Mouse (Mus musculus) adrenal gland, postnatal 25 days (tissue): Measurements from ENCODE around the gene Cdc42ep4. TPM values are rescaled to one million over a fixed set of nuclear protein-coding genes. Genes with fewer than 3 reads are reported as not detected.
A peak's percentile ranks its signal among the peaks of the same experiment; 100 is the strongest.

Experiments
- DNase-seq: peaks from one replicate; pipeline ENCODE4 v3.0.0; 2021; ENCODE audit warnings: mixed read lengths
- total RNA-seq: library from RNA; stranded (reverse); gene quantifications from 2 replicates; pipeline ENCODE4 v1.2.3, GENCODE M21; 2021

The Cdc42ep4 gene
- total RNA-seq, 1 experiment from 2014 or later = 133 TPM

DNA sequence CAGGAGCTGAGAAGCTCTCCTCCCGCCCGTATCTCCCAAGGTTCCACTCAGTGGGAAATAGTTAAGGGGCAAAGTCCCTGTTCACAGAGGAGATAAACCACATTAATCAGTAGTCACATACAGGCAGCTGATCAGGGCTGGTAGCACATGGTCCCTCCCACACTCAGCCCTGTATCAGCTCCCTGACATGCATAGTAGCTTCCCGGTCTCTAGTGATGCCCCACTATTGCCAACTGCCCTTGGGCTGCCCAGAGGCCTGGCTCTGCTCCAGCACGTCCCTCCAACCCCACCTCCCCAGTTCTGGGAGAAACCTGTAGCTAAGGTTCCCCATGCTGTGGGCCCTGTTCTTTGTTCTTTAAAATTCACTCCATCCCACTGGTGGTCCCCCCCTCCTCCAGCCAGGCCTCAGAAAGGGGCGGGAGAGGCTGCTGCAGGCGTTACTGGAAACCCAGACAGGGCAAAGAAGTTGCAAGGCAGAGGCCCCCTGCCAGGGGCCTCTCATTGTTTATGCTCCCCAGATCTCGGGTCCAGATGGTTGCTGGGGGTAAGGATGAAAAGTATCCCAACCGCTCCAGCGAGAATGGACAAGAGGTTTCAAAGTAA lies 1.8 kb downstream of the Cdc42ep4 start:
- DNase-seq = peak; percentile 53

DNA sequence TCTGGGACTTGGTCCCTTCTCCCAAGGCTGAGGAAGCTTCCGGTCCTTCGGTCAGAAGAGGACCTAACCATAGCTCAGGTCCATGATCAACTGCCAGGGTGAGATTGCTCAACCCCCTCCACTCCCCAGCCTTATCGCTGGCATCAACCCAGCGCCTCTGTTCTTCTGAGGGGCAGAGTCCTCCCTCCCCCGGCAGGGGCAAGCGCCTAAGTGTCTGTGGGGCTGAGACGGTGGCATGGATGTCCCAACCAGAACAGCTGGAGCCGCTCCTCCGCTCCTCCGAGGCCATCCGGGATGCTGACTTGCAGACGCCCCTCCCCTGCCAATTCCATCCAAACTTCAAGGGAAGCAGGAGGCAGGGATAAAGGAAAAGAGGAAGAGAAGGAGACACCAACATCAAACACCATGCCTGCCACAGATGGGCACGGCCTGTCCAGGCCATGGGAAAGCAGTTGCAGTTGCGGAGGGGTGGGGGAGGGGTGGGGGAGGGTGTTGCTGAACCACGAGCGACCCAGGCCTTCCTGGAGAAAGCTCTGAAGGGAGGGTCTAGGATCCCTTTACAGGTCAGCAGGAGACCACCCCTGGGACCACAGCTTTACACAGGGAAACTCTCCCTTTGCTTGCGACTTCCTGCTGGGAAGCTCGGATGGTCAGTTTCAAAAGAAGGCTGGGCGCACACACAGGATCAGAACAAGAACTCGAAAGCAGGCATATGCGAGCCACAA lies 2.7 kb downstream of the Cdc42ep4 start:
- peak; percentile 66 for DNase-seq

DNA sequence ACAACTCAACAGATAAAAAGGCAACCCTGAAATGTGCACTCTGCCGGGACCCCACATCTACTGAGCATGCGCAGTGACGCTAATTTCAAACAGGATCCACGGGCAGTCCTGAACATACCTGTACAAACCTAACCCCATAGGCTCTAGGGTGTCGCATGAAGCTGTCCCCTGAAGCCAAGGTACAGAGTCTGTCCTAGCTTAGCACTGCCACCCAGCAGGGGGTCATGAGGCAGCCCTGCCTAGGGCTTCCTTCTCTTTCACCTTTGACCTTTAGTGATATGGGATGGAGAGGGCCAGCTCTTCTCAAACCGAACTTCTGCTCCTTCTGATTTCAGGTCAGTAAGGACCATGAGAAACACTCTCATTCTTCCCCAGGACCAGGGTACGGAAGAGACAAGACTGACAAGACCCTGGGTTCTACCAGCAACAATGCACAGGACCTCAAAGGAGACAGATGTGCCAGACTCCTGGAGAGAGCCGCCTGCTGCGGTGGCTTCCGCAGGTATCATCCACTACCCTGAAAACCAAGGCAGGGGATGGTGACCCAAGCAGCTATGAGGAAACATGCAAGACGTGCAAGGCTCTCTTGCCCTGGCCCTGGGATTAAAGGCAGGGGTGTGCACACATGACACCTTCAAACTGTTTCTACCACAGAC lies 3.8 kb downstream of the Cdc42ep4 start:
- no peak for DNase-seq

DNA sequence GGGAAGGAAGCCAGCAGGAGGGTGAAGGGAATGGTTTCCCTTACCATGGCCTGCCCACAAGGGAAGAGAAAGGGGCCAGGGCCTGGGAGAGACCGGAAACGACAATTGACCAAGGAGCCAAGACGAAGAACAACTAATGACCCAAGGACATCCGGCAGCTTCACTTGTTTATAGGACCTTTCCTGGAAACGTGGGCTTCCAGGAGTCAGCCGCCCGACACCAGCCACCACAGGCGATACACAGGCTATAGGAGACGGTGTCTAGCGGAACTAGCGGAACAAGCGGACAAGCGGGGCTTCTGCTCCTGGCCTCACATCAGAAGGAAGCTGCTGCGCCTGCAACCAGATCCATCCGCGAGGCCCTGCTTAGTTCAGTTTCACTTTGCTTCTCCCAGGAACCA lies 4.6 kb downstream of the Cdc42ep4 start:
- DNase-seq = peak; percentile 40

DNA sequence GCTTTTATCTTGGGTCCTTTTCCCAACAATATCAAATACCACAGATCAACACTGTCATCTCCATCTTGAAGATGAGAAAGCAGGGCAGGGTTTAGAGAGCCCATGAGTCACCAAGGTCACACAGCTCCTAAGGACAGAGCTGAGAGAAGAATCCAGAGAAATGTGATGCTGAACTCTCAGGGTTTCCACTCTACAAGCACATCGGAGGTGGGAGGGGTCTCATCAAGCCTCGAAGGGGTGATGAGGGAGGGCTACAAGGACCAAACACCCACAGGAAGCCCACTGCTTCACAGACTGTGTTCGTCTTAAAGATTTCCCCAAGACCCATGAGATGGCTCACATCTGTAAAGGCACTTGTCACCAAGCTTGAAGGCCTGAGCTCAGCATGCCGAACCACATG lies 5.7 kb downstream of the Cdc42ep4 start:
- DNase-seq = no peak

DNA sequence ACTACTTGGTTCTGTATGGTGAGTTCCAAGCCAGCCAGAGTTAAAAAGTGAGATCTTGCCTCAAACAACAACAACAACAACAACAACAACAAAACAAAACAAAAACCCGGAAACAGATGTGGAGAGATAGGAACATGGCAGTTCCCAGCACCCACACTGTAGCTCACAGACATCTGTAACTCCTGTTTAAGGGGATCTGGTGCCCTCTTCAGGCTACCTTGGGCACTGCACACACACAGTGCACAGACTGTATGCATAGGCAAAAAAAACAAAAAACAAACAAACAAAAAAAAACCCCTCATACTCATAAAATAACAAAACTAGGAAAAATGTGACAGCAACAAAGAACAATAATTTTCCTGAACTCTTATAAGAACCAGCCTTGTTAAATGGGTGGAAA lies 8.7 kb downstream of the Cdc42ep4 start:
- DNase-seq = no peak

DNA sequence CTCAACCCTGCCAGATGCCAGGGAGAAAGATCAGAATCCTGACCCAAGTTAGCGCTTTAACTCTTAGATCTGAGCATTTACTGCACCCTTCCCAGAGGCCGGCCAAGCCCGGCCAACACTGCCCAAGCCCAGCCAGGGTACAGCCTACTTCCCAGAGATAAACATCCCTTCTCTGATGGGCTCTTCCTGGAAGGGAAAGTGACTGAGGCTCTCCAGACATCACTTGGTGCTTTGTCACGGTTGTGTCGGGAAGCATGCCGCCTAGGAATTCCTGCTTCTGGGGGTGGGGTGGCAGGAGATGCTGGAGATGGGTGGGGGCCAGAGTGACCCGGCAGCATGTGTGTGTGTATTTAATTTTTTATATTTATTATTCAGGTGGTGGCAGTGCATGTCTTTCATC lies 11.6 kb downstream of the Cdc42ep4 start:
- no peak for DNase-seq

DNA sequence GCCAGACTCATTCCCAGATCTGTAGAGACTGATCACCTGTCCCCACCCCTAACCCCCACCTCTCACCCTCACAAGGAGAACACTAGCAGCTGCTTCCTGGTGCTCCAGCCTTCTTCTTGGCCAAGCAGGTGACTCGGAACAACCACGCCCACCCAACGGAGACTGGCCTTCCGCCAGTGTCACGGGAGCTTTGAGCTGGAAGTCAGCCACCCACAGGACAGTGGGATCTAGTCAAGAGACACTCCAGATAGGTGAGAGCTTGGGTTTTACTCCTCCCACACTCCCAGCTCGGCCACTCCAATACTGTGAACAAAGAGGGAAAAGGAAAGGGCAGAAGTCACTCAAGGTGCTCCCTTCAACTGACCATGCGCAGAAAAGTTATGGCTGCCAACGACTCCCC lies 12.5 kb downstream of the Cdc42ep4 start:
- DNase-seq = no peak

DNA sequence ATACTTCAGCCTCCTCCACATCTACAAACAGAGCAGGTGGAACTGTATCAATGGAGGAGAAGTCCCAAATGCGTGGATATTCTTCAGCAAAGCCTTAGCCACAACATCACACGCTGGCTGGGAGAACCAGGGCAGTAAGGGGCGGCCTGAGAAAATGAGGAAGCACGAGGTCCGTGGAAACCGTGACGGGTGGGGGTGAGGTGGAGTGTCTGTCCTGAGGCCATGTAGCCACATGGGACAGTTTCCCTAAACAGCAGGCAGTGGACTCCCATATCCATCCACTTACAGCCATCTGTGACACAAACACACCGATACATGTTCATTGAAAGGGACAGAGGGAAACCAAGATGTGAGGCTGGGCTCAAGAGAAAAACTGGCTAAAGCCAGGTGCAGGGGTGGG lies 13.8 kb downstream of the Cdc42ep4 start:
- DNase-seq = no peak

DNA sequence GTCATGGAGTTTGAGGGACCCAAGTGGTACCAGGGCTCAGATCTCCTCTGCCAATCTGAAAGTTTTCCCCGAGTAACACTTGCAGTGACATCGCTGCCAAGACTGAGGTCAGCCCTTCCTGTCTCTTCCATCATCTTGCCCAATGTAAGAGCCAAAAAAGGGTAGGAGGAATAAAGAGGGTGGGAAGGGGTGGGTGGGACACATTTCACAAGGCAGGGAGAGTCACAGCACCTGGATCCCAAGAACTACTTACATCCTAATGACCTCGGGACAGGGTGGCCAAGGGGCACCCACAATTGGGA lies 14.2 kb downstream of the Cdc42ep4 start:
- no peak for DNase-seq

DNA sequence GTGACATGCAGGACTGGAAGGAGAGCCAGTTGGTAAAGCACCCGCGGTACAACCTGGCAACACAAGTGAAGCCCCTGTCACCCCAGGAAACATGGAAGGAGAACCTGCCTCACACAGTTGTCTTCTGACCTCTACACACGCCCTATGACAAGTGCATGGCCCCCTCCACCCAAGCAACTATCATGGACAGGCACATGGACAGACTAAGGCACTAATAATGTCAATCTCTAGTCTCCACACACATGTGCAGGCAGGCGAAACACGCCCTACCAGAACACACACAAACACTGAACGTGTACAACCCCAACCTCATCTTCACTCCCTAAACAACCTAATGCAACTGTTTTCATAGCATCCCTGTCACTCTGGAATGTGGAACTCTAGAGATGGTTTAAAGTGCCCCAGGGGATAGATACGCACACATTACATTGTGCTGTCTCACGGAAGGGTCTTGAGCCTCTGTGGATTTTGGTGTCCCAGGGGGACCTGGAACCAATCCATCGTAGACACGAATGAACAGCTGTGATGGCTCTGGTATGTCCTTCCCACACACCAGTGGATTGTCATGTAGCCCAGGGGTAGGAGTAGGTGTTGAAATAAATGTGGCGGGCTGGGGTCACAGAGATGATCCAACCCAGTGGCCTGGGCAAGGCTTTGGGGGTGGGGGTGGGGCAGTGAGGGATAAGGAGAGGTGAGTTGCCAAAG lies 14.7 kb downstream of the Cdc42ep4 start:
- DNase-seq = no peak

DNA sequence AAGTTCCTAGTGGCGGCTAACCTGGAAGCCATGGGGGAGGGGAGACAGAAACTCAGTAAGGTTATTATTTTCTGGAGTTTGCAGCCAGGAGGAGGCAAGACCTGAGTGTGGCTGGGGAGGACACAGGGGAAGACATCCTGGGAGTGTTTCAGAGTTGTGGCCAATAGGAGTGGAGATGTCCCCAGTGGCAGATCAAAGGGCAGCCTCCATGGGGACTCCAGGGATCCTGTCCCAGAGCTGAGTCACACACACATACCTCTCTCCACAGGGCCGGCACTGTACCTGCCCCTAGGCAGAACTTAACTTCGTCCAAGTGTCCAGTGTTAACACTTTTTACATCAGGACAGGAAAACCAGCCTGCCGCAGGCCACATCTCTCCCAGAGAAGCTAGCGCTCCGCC lies 16.5 kb downstream of the Cdc42ep4 start:
- no peak for DNase-seq

DNA sequence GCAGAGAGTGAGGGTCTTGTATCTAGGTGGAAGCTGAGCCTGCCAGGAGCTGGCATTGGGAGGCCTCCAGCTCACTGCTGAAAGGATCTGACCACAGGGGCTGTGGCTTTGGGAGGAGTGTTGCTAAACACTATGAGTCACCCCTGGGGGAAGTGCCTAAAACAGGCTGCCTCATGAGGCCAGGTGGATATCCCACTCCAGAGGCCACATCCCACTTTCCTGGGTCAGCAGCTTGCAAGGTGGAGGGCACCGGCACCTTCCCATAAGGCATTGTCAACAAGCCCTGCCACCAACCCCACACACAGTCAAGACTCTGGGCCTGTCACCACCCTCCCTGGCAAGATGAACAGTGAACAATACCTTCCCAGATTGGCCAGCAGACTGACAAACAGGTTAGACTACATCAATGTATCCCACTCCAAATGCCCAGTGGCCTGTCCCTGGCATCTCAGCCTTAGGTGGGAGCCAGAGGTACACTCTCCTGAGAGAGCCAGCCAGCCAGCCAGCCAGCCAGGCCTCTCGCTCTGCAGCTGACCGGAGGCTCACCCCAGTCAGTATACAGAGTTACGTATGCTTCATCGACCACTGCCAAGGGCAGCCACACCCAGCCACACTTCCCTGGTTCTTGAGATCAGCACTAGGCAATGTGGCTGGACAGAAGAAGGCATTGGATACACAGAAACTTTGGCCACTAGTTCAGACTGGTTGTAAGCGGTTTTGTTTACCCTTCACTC lies 17.9 kb downstream of the Cdc42ep4 start:
- DNase-seq = peak; percentile 42

DNA sequence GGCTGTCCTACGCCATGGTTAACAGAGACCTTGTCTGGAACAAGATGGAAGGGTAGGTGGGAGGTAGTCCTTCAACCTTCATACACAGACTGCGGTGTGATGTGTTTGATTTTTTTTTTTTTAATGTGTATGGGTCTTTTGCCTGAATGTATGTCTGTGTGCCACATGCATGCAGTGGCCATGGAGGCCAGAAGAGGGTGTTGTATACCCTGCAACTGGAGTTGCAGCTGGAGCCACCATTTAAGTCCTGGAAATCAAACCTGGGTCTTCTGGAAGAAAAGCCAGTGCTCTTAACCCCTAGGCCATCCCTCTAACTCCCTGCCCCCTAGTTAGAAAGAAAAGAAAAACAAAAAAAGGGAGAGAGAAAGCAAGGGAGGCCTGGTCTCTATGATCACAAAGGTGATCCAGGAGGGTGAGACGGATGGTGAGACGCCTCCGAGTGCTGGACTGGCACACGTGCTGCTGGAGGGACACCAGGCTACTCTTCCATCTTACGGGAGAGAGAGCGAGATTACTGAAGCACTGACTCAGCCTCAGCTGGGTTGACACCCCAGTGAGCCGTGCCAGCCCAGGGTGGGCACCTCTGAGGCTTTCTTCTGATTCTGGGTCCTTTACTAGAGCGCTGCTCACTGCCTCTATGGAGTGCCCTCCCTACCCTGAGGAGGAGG lies 19.6 kb downstream of the Cdc42ep4 start:
- no peak for DNase-seq

DNA sequence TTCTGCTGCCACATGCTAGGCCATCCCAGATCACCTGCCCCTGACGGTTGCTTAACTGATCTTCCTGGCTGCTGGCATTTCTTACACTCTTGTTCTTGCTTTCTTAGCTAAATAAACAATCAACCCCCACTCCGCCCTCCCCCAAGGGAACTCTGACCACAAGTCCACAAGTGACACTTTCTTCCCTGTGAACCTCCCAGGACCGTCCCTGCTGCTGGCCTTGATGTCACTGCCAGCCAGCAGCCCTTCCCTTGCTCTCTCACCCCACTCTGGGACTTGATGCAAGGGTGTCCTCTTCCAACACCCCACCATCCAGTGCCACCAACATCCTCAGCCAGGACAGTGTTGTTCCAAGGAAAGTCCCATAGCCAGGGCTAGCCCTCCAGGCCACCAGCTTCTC lies 20.8 kb downstream of the Cdc42ep4 start:
- no peak for DNase-seq

DNA sequence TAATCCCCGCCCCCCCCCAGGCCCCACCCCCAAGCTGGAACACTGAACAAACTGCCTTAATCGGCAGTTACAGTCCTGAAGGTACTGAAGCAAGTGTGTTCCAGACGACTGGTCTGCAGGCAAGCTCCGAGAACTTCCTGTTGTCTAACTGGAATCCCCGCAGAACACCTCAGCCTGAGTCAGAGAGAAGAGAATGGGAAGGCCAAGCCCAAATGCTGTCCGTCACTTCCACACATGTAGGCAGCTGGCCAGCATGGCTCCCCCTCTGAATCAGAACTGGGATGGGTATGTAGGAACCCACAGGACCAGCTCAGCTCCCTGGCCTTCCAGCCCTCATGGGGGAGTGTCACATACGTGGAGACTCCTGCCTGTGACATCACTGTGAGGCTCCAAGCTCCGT lies 21.8 kb downstream of the Cdc42ep4 start:
- peak; percentile 76 for DNase-seq

DNA sequence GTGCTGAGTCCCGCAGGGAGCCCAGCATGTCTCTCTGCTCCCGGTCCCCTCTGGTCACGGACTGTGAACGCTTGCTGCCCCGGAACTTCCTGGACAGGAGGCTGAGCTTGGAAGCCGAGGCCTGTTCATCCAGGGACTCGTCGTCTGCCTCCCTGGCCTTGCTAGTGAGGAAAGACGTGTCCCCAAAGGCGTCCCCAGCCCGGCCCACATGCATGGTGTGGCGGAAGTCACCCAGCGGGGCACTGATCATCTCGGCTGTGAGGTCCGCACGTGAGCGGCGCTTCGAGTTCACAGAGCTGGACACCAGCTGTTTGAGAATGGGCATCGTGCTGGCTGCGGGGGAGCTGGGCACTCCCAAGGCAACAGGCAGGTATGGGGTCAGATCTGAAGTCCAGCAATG lies 22.4 kb downstream of the Cdc42ep4 start:
- DNase-seq = no peak

DNA sequence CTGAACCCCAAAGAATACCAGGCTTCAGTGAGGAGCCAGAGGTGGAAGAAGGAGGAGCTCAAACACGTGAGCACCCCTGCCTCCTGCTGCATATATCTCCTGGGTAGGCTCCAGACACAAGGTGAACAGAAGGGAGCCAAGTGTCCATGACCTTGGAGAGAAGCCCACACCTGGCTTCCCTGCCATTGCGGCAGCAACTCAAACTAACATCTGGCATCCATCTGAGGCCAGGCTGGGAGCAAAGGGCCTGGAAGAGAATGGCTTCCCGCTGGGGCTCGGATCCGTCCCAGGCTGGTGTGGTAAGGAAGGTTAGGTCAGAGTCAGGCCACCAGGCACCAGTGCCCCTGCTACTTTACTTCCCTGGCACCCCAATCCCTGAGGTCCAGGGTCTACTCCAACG lies 23.7 kb downstream of the Cdc42ep4 start:
- DNase-seq = no peak

DNA sequence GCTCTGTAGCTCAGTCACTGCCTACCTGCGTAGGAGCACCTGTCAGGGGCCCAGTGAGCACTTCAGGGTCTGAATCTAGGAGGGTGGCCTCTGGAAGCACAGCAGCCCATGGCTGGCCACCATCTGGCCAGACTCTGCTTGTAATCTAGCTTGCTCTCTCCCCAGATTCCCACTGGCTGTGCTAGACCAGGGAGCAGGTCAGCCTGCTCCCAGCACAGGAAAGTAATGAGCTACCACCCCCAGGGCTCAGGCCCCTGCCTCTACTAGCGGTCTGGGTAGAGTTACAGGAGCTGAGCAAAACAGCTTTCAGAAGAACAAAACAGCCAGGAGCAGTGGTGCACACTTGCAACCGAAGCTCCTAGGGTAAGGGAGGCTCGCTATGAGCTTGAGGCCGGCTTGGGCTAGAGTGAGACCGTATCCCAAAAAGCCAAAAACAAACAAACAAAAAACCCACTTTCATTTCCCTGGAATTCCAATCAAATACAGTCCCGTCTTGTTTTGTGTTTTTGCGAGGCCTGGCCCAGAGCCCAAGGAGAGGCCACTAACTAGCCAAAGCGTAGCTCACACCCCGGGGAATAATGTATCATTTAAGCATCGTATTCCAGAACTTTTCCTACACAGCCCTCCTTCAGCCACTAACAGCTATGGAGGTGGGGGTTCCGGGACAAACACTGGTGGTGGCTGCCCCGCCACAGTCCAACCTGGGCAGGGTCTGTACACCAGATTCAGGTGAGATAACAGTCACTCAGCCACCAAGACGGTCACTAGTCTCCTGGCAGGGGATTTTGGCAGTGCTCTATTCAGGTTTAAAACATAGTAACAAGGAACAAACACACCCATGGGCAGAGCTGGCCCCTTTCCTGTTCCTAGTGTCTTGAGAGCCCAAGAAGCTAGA lies 24.4 kb downstream of the Cdc42ep4 start:
- DNase-seq = no peak

DNA sequence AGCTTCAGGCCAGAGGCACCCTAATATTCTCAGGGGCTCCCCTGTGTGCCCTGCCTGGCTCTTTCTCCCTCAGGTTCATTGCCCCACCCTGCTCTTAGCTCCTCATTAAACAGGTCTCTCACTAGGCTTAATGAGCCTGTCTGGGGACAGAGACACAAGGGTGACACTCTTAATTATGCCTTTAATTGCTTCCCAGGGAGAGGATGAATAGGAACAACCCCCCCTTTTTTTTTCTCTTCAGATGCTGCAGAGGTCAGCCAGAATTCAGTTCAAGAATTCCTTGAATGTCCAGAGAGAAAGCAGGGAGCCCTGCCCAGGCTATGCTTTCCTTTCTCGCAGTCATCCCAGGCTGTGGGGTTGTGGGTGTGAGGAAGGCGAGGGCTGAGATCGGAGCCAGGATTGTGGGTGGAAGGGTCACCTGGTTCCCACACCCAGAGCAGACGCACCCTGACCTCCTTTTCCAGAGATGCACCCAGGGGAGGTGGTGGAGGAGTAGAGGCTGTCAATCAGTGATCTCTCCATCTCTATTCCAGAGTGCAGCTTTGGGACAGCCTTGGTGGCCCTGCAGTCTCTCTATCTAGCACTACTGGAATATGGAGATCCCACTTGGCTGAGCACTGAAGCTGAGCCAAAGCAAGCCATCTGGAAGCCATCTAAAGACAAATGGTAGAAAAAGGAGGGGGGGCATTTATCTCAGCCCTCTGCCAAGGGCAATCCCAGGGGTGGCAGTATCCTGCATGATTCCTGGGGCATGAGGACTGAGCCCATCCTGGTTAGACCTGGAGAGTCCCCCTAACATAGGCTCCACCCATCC lies 26.2 kb downstream of the Cdc42ep4 start:
- no peak for DNase-seq
